Mouse (Mus musculus) frontal cortex, adult (tissue): ENCODE data around the gene Gm9044.
A peak's percentile ranks its signal among the peaks of the same experiment; 100 is the strongest.
"Not testable (repeated sequence)": the region's sequence is repeated elsewhere in the genome, so short reads cannot be mapped to it uniquely, and the experiment has no call there.

ENCODE experiments used
- ATAC-seq: cut with Nextera tagmentation; 2 replicates; pipeline ENCODE4 v1.9.2; 2017; ENCODE audit warnings: mild to moderate bottlenecking, moderate library complexity, mixed read lengths; ENCODE audit not compliant: low TSS enrichment

Gene Gm9044

GRCm38 (mm10) chr10:118332308-118332707 lies at the start of gene Gm9044:
Gm9044 (minus strand) TSS chr10:118332408.
- not testable (repeated sequence) for ATAC-seq

- peak; percentile 99 for ATAC-seq
Observed at GRCm38 (mm10) chr10:118370443-118370842, 38.2 kb upstream of the Gm9044 start.

- ATAC-seq: no peak
Observed at GRCm38 (mm10) chr10:118369518-118369917, 37.3 kb upstream of the Gm9044 start.

- not testable (repeated sequence) for ATAC-seq
Observed at GRCm38 (mm10) chr10:118354005-118354404, 21.8 kb upstream of the Gm9044 start, which contains the start of gene Gm9049. Gm9049 (minus strand) TSS chr10:118354105.

GRCm38 (mm10) chr10:118348579-118348978 lies 16.4 kb upstream of the Gm9044 start, which contains the start of gene Gm9048:
Gm9048 (minus strand) TSS chr10:118348679.
- not testable (repeated sequence) for ATAC-seq

- ATAC-seq: not testable (repeated sequence)
Observed at GRCm38 (mm10) chr10:118343155-118343554, 10.9 kb upstream of the Gm9044 start, which contains the start of gene Gm9046. Gm9046 (minus strand) TSS chr10:118343255.

GRCm38 (mm10) chr10:118337731-118338130 lies 5.5 kb upstream of the Gm9044 start, which contains the start of gene Gm9045:
Gm9045 (minus strand) TSS chr10:118337831.
- ATAC-seq: not testable (repeated sequence)

GRCm38 (mm10) chr10:118326869-118327268 lies 5.3 kb downstream of the Gm9044 start, which contains the start of gene Gm9040:
Gm9040 (minus strand) TSS chr10:118326969.
- not testable (repeated sequence) for ATAC-seq

- no peak for ATAC-seq
Observed at GRCm38 (mm10) chr10:118319024-118319423, 13.2 kb downstream of the Gm9044 start.

- ATAC-seq: not testable (repeated sequence)
Observed at GRCm38 (mm10) chr10:118302133-118302532, 30.1 kb downstream of the Gm9044 start.

GRCm38 (mm10) chr10:118294938-118295337 lies 37.3 kb downstream of the Gm9044 start, which contains the start of gene Iltifb:
Iltifb (minus strand) TSS chr10:118295038.
- ATAC-seq: no peak

GRCm38 (mm10) chr10:118283016-118283415 lies 49.2 kb downstream of the Gm9044 start:
- ATAC-seq: not testable (repeated sequence)

GRCm38 (mm10) chr10:118282565-118282964 lies 49.6 kb downstream of the Gm9044 start:
- ATAC-seq: not testable (repeated sequence)
